In genomic region chr17:24645916-24646315, GRCm38 (mm10) we compare ENCODE assay signal across 9 mouse cellular contexts. TPM values are rescaled to one million over a fixed set of nuclear protein-coding genes. Genes with fewer than 3 reads are reported as not detected.
DNase-seq lines count a peak whose midpoint lies in the region; ATAC-seq and TF ChIP-seq lines count a peak whose summit lies in the region.
"Had no signal": no experiment of that assay in that cellular context is flagged by ENCODE, and none has a peak within 500 bp of the region (broad histone marks: within the 10 kb centered on the region; RNA-seq: fewer than 3 reads in every experiment).

No protein-coding gene starts in this region.

- no peak for TF ChIP-seq CTCF in gastrocnemius, adult 2 months (IDR thresholded peaks at IDR 0.05)
- TF ChIP-seq CTCF in ES-Bruce4 (IDR thresholded peaks at IDR 0.05; ENCODE audit: low read depth, low read length), result no peak

- H3K9me3 ChIP-seq in ES-Bruce4 (replicated peaks; ENCODE audit: control insufficient read depth, insufficient read depth, low read length, poor library complexity, severe bottlenecking), result no peaks in the 10 kb centered on the region
- no peaks in the 10 kb centered on the region for H3K9me3 ChIP-seq in heart, embryonic 15.5 days (replicated peaks)
- H3K9me3 ChIP-seq in limb, embryonic 12.5 days, result no peaks in the 10 kb centered on the region
- H3K9me3 ChIP-seq in forebrain, embryonic 11.5 days (ENCODE audit: control insufficient read depth, low read length), result no peaks in the 10 kb centered on the region
- H3K9me3 ChIP-seq: neural tube, embryonic 12.5 days had no signal

- H3K4me1 ChIP-seq in ES-Bruce4 (ENCODE audit: control insufficient read depth, insufficient read depth, low read length), result peaks cover 10% of the 10 kb centered on the region
- H3K4me1 ChIP-seq in heart, embryonic 15.5 days (replicated peaks), result peaks cover 57% of the 10 kb centered on the region
- peaks cover 57% of the 10 kb centered on the region for H3K4me1 ChIP-seq in limb, embryonic 12.5 days (replicated peaks)
- H3K4me1 ChIP-seq in forebrain, embryonic 11.5 days (replicated peaks; ENCODE audit: control insufficient read depth, insufficient read depth, low read length), result peaks cover 8% of the 10 kb centered on the region

- TF ChIP-seq POLR2A in ES-Bruce4 (IDR thresholded peaks at IDR 0.05; ENCODE audit: insufficient read depth, low read length), result no peak

- H3K36me3 ChIP-seq in ES-Bruce4 (ENCODE audit: control insufficient read depth, insufficient read depth, low read length, poor library complexity, severe bottlenecking), result no peaks in the 10 kb centered on the region
- no peaks in the 10 kb centered on the region; the same call in 1 of the 2 replicates for H3K36me3 ChIP-seq in heart, embryonic 15.5 days
- peaks cover 50% of the 10 kb centered on the region for H3K36me3 ChIP-seq in limb, embryonic 12.5 days
- no peaks in the 10 kb centered on the region for H3K36me3 ChIP-seq in forebrain, embryonic 11.5 days (ENCODE audit: control insufficient read depth, insufficient read depth, low read length)
- H3K36me3 ChIP-seq: neural tube, embryonic 12.5 days had no signal

- ATAC-seq in heart, embryonic 15.5 days (replicated peaks; ENCODE audit: insufficient number of reproducible peaks, insufficient read depth, low FRiP score, low read depth), result no peak
- ATAC-seq in limb, embryonic 12.5 days (ENCODE audit: insufficient number of reproducible peaks, insufficient read depth, low FRiP score, low TSS enrichment, low read depth), result no peak
- ATAC-seq in forebrain, embryonic 11.5 days (replicated peaks; ENCODE audit: low FRiP score), result no peak
- ATAC-seq in monocyte, adult 5-6 weeks (replicated peaks; ENCODE audit: insufficient number of reproducible peaks, low FRiP score, low TSS enrichment, poor library complexity, severe bottlenecking), result no peak

- H3K27ac ChIP-seq in gastrocnemius, adult 2 months, result peak overlapping the region; percentile 94
- peak overlapping the region; percentile 12; the same call in 1 of the 2 replicates for H3K27ac ChIP-seq in ES-Bruce4 (ENCODE audit: insufficient read depth, low read length)
- peak overlapping the region; percentile 70 for H3K27ac ChIP-seq in heart, embryonic 15.5 days
- H3K27ac ChIP-seq in limb, embryonic 12.5 days, result peak overlapping the region; percentile 18; the same call in 1 of the 2 replicates
- no peak overlapping the region for H3K27ac ChIP-seq in forebrain, embryonic 11.5 days (ENCODE audit: low read depth, low read length)
- H3K27ac ChIP-seq: neural tube, embryonic 12.5 days had no signal

- H3K4me3 ChIP-seq in gastrocnemius, adult 2 months, result peak overlapping the region; percentile 83
- H3K4me3 ChIP-seq in ES-Bruce4 (ENCODE audit: low read depth, low read length), result no peak overlapping the region
- H3K4me3 ChIP-seq in heart, embryonic 15.5 days, result no peak overlapping the region
- H3K4me3 ChIP-seq in limb, embryonic 12.5 days (replicated peaks), result no peak overlapping the region
- H3K4me3 ChIP-seq in forebrain, embryonic 11.5 days (ENCODE audit: low read depth, low read length), result no peak overlapping the region
- H3K4me3 ChIP-seq: neural tube, embryonic 12.5 days had no signal

- peak overlapping the region; percentile 33; the same call in 1 of the 2 replicates for H3K4me2 ChIP-seq in heart, embryonic 15.5 days
- no peak overlapping the region for H3K4me2 ChIP-seq in limb, embryonic 12.5 days
- no peak overlapping the region for H3K4me2 ChIP-seq in forebrain, embryonic 11.5 days (ENCODE audit: low read depth, low read length, severe bottlenecking)

- no peaks in the 10 kb centered on the region for H3K27me3 ChIP-seq in ES-Bruce4 (ENCODE audit: control insufficient read depth, insufficient read depth, low read length, poor library complexity, severe bottlenecking)
- 0 out of 2 replicates have a peak, but pooled peaks cover 9% of the 10 kb centered on the region for H3K27me3 ChIP-seq in heart, embryonic 15.5 days
- no peaks in the 10 kb centered on the region for H3K27me3 ChIP-seq in limb, embryonic 12.5 days
- H3K27me3 ChIP-seq in forebrain, embryonic 11.5 days (ENCODE audit: control insufficient read depth, insufficient read depth, low read length), result peaks cover 5% of the 10 kb centered on the region

- intact Hi-C loops in gastrocnemius, adult 2 months (cut with DNase I), result no loop called here

- 52% methylated on average over 3 of the region's 3 CpGs for WGBS in heart, embryonic 15.5 days
- WGBS in limb, embryonic 12.5 days, result 73% methylated on average over 3 of the region's 3 CpGs
- WGBS in forebrain, embryonic 11.5 days, result 86% methylated on average over 3 of the region's 3 CpGs

- DNase-seq in gastrocnemius, adult 2 months, result no peak
- DNase-seq in gastrocnemius, postnatal 10 days, result no peak
- no peak for DNase-seq in urinary bladder, postnatal 14 days (ENCODE audit: low spot score)
- DNase-seq in forebrain, embryonic 11.5 days (ENCODE audit: low spot score), result no peak

- TF ChIP-seq EP300 in ES-Bruce4 (IDR thresholded peaks at IDR 0.05; ENCODE audit: insufficient read depth, low read depth, low read length), result no peak

- H3K9ac ChIP-seq in ES-Bruce4 (ENCODE audit: low read depth, poor library complexity, severe bottlenecking), result no peak overlapping the region
- H3K9ac ChIP-seq in heart, embryonic 15.5 days, result no peak overlapping the region
- no peak overlapping the region for H3K9ac ChIP-seq in limb, embryonic 12.5 days (replicated peaks)
- H3K9ac ChIP-seq in forebrain, embryonic 11.5 days (ENCODE audit: low read length), result no peak overlapping the region
- H3K9ac ChIP-seq: neural tube, embryonic 12.5 days had no signal

RNA-seq across cellular contexts. Expression of gene Slc9a3r2, which starts 4.2 kb away (rescaled TPM):
- total RNA-seq in gastrocnemius, adult 2 months (2021), result 10 to 100 TPM; 27.8 to 52.9 TPM
- 10 to 100 TPM; 30.1 to 33.4 TPM for total RNA-seq in gastrocnemius, postnatal 10 days (2021)
- polyA plus RNA-seq in ES-Bruce4 (2011; ENCODE audit: insufficient read depth, insufficient read length, low read depth, missing spikeins), result 10.3 and 13.5 TPM in 2 replicates
- 55.5 and 61.4 TPM in 2 replicates for polyA plus RNA-seq in heart, embryonic 15.5 days (2015; fragmentation: Nextera tagmentation; extraction: Ambion mirVana)
- polyA plus RNA-seq in limb, embryonic 12.5 days (2016; fragmentation: Nextera tagmentation; extraction: Ambion mirVana), result 58.9 and 59.3 TPM in 2 replicates
- polyA plus RNA-seq in forebrain, embryonic 11.5 days (2014; fragmentation: Nextera tagmentation; extraction: Ambion mirVana), result 26.8 and 32.3 TPM in 2 replicates
- 0.48 to 0.78 TPM in 2 of 3 replicates, not detected in the other for total RNA-seq in monocyte, adult 5-6 weeks (2017)

RNA-seq across cellular contexts. Expression of gene Npw, which starts 12.3 kb away (rescaled TPM):
- total RNA-seq in gastrocnemius, adult 2 months (2021), result not detected
- not detected for total RNA-seq in gastrocnemius, postnatal 10 days (2021)
- polyA plus RNA-seq in ES-Bruce4 (2011; ENCODE audit: insufficient read depth, insufficient read length, low read depth, missing spikeins), result 1.6 TPM in 1 of 2 replicates, not detected in the other
- 0.26 TPM in 1 of 2 replicates, not detected in the other for polyA plus RNA-seq in heart, embryonic 15.5 days (2015; fragmentation: Nextera tagmentation; extraction: Ambion mirVana)
- polyA plus RNA-seq in limb, embryonic 12.5 days (2016; fragmentation: Nextera tagmentation; extraction: Ambion mirVana), result 0.49 and 1.3 TPM in 2 replicates
- 0.32 TPM in 1 of 2 replicates, not detected in the other for polyA plus RNA-seq in forebrain, embryonic 11.5 days (2014; fragmentation: Nextera tagmentation; extraction: Ambion mirVana)
- not detected in 3 replicates for total RNA-seq in monocyte, adult 5-6 weeks (2017)
- polyA plus RNA-seq: neural tube, embryonic 12.5 days had no signal

RNA-seq across cellular contexts. Expression of gene Nthl1, which starts 13.4 kb away (rescaled TPM):
- total RNA-seq in gastrocnemius, adult 2 months (2021), result 1 to 10 TPM; 2.6 to 3.4 TPM
- total RNA-seq in gastrocnemius, postnatal 10 days (2021), result 1 to 10 TPM; 4.3 TPM
- polyA plus RNA-seq in ES-Bruce4 (2011; ENCODE audit: insufficient read depth, insufficient read length, low read depth, missing spikeins), result 21.5 and 27.2 TPM in 2 replicates
- polyA plus RNA-seq in heart, embryonic 15.5 days (2015; fragmentation: Nextera tagmentation; extraction: Ambion mirVana), result 7.7 and 10.9 TPM in 2 replicates
- 23.3 and 24.9 TPM in 2 replicates for polyA plus RNA-seq in limb, embryonic 12.5 days (2016; fragmentation: Nextera tagmentation; extraction: Ambion mirVana)
- 20.0 TPM in 2 replicates for polyA plus RNA-seq in forebrain, embryonic 11.5 days (2014; fragmentation: Nextera tagmentation; extraction: Ambion mirVana)
- 2.5 to 2.6 TPM in 2 of 3 replicates, not detected in the other for total RNA-seq in monocyte, adult 5-6 weeks (2017)

RNA-seq across cellular contexts. Expression of gene Tsc2, which starts 13.5 kb away (rescaled TPM):
- 10 to 100 TPM; 84.9 to 90.4 TPM for total RNA-seq in gastrocnemius, adult 2 months (2021)
- total RNA-seq in gastrocnemius, postnatal 10 days (2021), result 10 to 100 TPM; 51.7 to 61.1 TPM
- polyA plus RNA-seq in ES-Bruce4 (2011; ENCODE audit: insufficient read depth, insufficient read length, low read depth, missing spikeins), result 51.1 and 53.2 TPM in 2 replicates
- polyA plus RNA-seq in heart, embryonic 15.5 days (2015; fragmentation: Nextera tagmentation; extraction: Ambion mirVana), result 39.0 and 56.0 TPM in 2 replicates
- polyA plus RNA-seq in limb, embryonic 12.5 days (2016; fragmentation: Nextera tagmentation; extraction: Ambion mirVana), result 68.6 and 77.7 TPM in 2 replicates
- 77.6 and 87.4 TPM in 2 replicates for polyA plus RNA-seq in forebrain, embryonic 11.5 days (2014; fragmentation: Nextera tagmentation; extraction: Ambion mirVana)
- 20.2 to 53.0 TPM (median 29.4 TPM) in 3 replicates for total RNA-seq in monocyte, adult 5-6 weeks (2017)

RNA-seq across cellular contexts. Expression of gene Zfp598, which starts 23.6 kb away (rescaled TPM):
- total RNA-seq in gastrocnemius, adult 2 months (2021), result 10 to 100 TPM; 22.1 to 24.5 TPM
- total RNA-seq in gastrocnemius, postnatal 10 days (2021), result 10 to 100 TPM; 18.0 to 21.0 TPM
- polyA plus RNA-seq in ES-Bruce4 (2011; ENCODE audit: insufficient read depth, insufficient read length, low read depth, missing spikeins), result 39.0 and 42.1 TPM in 2 replicates
- 12.5 and 18.1 TPM in 2 replicates for polyA plus RNA-seq in heart, embryonic 15.5 days (2015; fragmentation: Nextera tagmentation; extraction: Ambion mirVana)
- polyA plus RNA-seq in limb, embryonic 12.5 days (2016; fragmentation: Nextera tagmentation; extraction: Ambion mirVana), result 24.5 and 28.4 TPM in 2 replicates
- polyA plus RNA-seq in forebrain, embryonic 11.5 days (2014; fragmentation: Nextera tagmentation; extraction: Ambion mirVana), result 37.6 and 38.4 TPM in 2 replicates
- 14.6 to 21.7 TPM (median 15.7 TPM) in 3 replicates for total RNA-seq in monocyte, adult 5-6 weeks (2017)
